Mouse (Mus musculus) gonadal fat pad, adult 2 months (tissue): ENCODE measurements at regions not wholly inside any gene's neighbourhood (a gene's known extent, or its start where the extent isn't known, plus 50 kb on each side); places are given as distances from the start of the nearest gene placed in this dataset.

Experiments used
- DNase-seq: peaks from one replicate; pipeline ENCODE4 v3.0.0-alpha.2; 2012; ENCODE audit warnings: low read depth

GRCm38 (mm10) chr1:154076684-154077475, 124.1 kb upstream of the Zfp648 start:
- DNase-seq, result no peak

- no peak for DNase-seq
Measured at GRCm38 (mm10) chr1:154080505-154081380, 120.2 kb upstream of the Zfp648 start.

- no peak for DNase-seq
Measured at GRCm38 (mm10) chr1:154086145-154086544, 114.8 kb upstream of the Zfp648 start.

DNA sequence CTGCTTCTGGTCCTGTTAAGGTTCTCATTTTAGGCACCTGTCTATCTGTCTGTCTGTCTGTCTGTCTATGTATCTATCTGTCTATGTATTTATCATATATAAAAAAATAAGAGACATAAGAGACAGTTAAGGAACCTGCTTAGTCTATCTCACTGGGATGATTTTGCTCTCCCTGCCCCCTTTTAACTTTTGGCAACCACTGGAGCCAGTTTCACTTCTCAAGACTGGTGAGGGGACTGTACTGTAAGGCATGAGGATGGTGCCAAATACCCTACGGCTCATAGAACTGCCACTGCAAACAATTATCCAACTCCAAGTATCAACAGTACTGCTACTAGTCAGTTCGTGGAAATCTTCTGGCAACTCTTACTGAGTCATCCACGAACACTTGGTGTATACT, 111.2 kb upstream of the Zfp648 start:
- DNase-seq, result no peak

DNA sequence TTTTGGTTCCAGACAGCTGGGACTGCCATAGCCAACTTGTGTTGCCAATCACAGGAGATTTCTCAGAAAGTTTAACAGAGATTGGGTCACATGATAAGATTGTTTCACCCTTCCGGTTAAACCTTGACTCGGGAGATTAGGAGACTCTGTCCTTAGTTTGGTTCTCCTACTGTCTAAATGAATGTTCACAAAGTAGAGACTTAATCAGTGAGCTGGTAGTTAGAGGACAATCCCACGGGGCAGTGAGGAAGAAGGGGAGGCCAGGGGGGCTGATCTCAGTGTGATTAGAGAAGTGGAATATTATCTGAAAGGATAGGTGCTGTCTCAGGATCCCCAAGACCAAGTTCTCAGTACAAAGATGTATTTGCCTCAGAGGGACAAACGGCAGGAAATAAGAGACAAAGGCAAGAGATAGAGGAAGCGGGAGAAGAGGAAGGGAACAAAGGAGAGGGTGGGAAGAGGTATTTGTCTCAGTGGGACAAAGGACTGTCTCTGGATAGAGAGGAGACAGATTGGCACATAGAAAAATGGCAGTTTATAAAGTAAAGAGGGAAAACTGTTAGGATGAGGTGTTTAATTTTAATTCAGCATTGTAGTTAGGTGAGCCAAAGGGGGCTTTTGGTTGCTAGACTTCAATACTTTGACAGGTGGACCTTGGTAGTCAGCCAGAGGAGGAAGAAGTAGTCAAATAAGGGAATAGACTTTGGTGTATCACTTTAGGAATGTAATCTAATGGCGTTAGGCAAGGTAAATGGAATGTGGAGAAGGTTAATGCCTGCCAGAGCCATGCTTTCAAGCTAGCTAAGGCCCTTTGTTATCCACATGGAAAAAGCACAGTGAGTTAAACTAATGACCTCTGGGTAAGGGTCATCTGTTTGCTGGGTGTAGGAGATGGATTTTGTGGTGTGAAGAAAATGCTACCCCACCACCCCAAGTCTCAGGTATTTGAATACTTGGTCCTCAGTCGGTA, 110.2 kb upstream of the Zfp648 start:
- no peak for DNase-seq

DNA sequence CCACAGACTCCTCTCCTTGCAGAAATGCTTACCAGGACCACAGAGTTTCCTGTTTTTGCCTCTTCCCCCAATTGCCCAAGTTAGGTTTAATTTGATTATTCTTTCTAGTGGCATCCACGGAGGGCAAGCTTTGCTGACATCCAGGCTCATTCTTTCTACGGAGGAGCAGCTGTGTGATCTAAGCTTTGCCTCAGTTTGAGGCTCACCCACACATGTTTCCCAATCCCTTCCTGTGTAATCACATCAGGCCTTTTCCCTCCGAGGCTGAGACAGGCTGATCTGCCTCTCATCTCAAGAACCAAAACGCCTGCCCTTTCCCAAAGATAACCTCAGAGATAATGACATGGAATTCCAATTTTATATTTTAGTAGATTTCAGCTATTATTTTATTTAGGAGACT, 107.4 kb upstream of the Zfp648 start:
- no peak for DNase-seq

GRCm38 (mm10) chr1:154094357-154094756, 106.6 kb upstream of the Zfp648 start:
- no peak for DNase-seq

DNA sequence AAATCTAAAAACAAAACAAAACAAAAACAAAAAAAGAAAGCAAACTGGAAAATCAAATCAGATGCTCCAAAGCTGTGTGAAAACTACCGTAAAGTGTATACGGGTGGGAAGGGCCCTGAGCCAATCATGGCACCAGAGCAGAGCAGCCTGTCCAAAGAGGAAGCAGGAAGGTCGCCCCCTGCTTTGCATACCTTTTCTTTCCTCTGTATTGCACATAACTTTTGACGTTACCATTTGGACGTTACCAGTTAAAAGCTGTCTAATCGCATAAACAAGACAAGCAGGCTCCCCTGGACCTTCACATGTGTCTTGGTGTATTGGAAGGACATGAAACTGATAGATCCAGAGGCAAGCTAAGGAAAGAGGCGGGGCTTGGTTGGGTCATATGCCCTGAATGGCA, 104.9 kb upstream of the Zfp648 start:
- DNase-seq, result no peak

GRCm38 (mm10) chr1:154096911-154097310, 104.1 kb upstream of the Zfp648 start:
- no peak for DNase-seq

- no peak for DNase-seq
Measured at GRCm38 (mm10) chr1:154097656-154098055, 103.3 kb upstream of the Zfp648 start.

- no peak for DNase-seq
Measured at GRCm38 (mm10) chr1:154100556-154100955, 100.4 kb upstream of the Zfp648 start.

DNA sequence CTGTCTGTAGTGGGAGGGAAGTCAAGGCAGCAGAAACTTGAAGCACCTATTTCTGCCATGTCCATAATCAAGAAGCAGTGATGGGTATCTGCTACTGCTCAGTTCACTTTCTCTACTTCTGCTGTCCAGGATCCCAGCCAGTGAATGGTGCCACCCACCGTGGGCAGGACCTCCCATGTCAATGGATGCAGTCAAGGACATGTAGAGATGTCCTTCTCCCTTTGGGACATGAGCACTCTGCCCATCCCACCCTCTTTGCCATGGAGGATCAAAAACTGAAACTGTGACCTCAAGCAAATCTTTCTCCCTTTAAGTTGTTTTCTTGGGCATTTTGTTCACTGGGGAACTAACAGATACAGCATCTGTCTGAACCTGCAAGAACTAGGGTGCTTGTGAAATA, 99.6 kb upstream of the Zfp648 start:
- no peak for DNase-seq

DNA sequence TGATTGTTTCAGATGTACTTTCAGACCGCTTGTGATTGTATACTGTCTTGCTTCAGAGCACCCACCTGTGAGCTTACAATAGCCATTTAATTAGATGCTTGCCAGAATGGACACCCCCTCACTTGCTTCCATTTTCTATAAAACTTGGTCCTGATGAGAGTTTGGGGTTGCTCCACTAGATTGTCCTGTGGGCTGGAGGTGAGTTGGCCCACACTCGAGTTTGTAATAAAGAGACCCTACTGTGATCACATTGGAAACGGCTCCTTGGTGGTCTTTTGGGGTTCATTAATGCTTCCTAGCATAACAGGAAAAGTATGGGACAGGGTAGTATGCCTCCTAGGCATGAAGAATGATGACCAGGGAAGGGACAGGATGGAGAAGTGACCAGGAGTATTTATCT, 98.8 kb upstream of the Zfp648 start:
- DNase-seq, result no peak

- no peak for DNase-seq
Measured at GRCm38 (mm10) chr1:154102871-154103596, 98.0 kb upstream of the Zfp648 start.

DNA sequence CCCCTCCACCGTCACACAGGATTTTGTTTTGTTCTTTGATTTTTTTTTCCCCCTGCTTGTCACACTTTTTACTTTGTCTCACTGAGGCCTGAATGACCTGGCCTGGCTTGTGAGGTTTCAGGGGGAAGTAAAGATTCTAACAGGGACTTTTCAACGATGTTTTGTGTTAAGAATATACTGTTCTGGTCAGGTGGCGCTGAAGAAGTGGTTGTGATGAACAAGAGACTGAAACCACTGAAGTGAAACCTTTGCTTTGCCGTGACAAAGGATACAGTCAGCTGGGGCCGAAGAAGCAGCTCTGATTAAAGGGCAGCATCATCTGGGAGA, 97.4 kb upstream of the Zfp648 start:
- DNase-seq, result no peak

- no peak for DNase-seq
Measured at GRCm38 (mm10) chr1:154104006-154104600, 96.9 kb upstream of the Zfp648 start.

- no peak for DNase-seq
Measured at GRCm38 (mm10) chr1:154104779-154105178, 96.2 kb upstream of the Zfp648 start.

GRCm38 (mm10) chr1:154112500-154112899, 88.5 kb upstream of the Zfp648 start:
- no peak for DNase-seq

DNA sequence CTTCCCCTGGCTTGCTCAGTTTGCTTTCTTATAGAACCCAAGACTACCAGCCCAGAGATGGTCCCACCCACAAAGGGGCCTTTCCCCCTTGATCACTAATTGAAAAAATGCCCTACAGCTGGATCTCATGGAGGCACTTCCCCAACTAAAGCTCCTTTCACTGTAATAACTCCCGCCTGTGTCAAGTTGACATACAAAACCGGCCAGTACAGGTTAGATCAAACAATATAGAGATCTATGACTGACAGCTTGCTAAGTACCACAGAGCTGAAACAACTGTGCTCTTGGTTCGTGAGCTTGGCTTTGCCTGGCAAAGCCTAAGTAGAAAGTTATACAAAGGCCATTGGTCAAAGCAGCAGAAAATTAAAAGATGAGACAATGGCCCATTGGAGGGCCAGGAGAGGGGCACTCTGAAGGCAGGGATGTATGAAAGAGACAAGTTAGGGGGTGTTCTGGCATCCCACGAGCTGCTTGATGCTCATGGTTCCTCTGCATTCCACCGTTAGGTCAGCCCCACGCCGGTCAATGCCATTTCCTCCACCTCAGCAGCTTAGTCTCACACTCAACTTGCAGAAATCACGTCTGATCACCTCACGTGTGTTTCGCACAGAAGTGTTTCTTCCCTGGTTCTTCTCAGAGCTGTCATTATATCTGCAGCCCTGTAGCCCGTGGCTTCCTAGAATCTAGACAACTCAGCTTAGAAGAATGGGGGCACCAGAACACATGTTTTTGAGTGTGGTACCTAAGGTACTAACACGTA, 87.5 kb upstream of the Zfp648 start:
- no peak for DNase-seq

DNA sequence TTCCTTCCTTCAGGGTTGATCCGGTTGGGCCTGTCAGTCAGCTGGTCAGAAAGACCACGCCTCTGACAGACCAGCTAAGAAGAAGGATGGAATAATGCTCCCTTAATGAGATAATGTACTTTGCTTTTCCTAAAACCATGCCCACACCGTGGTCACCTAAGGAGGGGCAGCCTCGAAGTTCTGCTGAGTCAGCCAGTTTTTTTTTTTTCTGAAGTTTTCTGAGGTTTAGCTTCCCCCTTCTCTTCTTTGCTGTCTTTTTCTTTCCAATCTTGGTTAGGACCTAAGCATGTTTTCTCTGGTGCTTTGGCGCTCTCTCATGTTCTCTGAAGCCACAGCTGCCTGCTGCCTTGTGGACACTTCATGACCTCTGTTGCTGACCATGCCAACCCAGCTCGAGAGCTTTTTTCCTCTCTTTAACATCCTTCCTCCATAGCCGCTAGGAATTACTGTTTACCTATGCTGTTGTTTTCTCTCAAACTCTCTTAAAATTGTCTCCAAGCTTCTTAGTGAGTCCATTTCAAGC, 84.7 kb upstream of the Zfp648 start:
- DNase-seq, result no peak
